Mouse (Mus musculus): ENCODE data around the gene Gbp5.
"Not testable (repeated sequence)": the region's sequence is repeated elsewhere in the genome, so short reads cannot be mapped to it uniquely, and the experiment has no call there.

The Gbp5 gene

DNA sequence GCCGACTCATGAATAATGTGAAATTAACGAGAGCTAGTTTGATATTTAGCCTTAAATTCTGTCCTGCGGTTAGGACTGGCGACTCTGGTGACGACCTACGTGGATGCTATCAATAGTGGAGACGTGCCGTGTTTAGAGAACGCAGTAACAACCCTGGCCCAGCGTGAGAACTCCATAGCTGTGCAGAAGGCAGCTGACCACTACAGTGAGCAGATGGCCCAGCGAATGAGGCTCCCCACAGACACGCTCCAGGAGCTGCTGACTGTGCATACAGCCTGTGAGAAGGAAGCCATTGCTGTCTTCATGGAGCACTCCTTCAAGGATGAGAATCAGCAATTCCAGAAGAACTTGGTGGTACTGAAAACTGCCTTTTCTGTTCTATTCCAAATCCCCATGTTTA lies 49.0 kb downstream of the Gbp5 start:
- DNase-seq (ENCODE audit: low read depth) = not testable (repeated sequence)

- DNase-seq (ENCODE audit: low read depth) = no peak
Observed at GRCm38 (mm10) chr3:142546690-142547089, 52.9 kb downstream of the Gbp5 start.

GRCm38 (mm10) chr3:142550052-142550676 lies 56.4 kb downstream of the Gbp5 start:
- no peak for DNase-seq (ENCODE audit: low read depth)

- DNase-seq (ENCODE audit: low read depth) = no peak
Observed at GRCm38 (mm10) chr3:142554601-142555000, 60.8 kb downstream of the Gbp5 start.

- no peak for DNase-seq (ENCODE audit: low read depth)
Observed at GRCm38 (mm10) chr3:142555623-142556022, 61.8 kb downstream of the Gbp5 start.

DNA sequence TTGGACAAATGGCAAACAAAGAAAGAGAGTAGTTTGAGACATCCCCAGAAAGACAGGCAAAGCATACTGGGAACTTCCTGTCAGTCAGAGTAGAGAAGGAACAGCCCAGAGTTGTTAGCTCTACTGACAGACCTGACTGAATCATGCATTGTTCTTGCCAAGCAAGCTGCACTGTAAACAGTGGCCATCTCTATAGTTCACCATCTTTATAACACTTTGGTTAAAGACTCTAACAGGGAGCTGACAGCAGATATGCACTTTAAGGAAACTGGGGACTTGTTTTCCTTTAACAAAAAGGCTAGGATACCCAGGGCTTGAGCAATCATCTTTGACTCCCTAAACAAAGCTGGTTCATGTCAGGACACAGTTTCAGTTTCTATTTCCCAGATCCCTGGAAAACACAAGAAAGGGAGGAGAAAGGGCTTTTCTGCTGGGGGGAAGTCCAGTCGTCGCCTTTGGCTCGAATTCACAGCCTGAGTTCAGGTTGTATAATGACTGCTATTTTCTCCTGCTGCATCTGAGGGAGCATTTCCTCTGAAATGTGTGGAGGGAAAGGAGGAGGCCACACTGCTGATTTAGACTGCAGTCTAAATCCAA lies 66.0 kb downstream of the Gbp5 start, which contains the start of gene Gbp3:
Gbp3 (plus strand) TSS at position 395 of the 597 bp plus-strand sequence.
- peak; percentile 28 for DNase-seq (ENCODE audit: low read depth)

- DNase-seq (ENCODE audit: low read depth) = peak; percentile 75
Observed at GRCm38 (mm10) chr3:142560296-142560948, 66.6 kb downstream of the Gbp5 start.

DNA sequence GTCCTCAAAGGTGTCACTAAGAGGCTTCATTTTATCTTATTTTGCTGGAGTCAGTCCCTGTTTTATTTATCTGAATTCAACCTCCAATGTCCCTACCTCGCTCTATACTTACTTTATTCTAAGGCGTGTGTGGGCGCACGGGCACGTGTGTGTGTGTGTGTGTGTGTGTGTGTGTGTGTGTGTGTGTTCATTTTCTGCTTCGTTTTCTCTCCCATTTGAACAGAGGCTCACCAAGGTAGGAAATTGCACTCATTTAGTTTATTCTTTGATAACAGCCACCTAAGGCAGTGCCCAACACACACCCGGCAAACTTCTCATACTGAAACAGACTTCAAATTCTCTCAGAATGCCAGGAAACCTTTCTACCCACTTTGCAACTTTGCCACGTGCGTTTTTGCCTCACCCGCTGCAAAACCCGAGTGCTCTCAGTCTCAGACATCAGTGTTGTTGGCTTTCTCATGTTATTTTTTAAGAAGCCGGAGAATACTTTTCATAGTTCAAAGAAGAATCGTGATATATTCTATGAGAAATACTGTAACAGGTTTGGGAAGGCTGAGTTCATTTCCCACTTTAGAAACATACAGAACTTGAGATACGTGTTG lies 67.4 kb downstream of the Gbp5 start:
- DNase-seq (ENCODE audit: low read depth) = no peak

- no peak for DNase-seq (ENCODE audit: low read depth)
Observed at GRCm38 (mm10) chr3:142561666-142562065, 67.9 kb downstream of the Gbp5 start.

GRCm38 (mm10) chr3:142567490-142567889 lies 73.7 kb downstream of the Gbp5 start:
- not testable (repeated sequence) for DNase-seq (ENCODE audit: low read depth)

- no peak for DNase-seq (ENCODE audit: low read depth)
Observed at GRCm38 (mm10) chr3:142570738-142571137, 77.0 kb downstream of the Gbp5 start.
